Mouse (Mus musculus) olfactory bulb, adult 2 months (tissue): ENCODE measurements around the gene Dupd1.

Source experiments
- CTCF ChIP-seq: fragments of 200-500 bp; IDR thresholded peaks from 2 replicates; pipeline ENCODE4 v1.5.1; 2012; ENCODE audit warnings: low read depth, mild to moderate bottlenecking, low read length, moderate library complexity; ENCODE audit not compliant: insufficient read depth
- POLR2A ChIP-seq: fragments of 200-500 bp; IDR thresholded peaks from 2 replicates; pipeline ENCODE4 v1.6.1; 2012; ENCODE audit warnings: mild to moderate bottlenecking, low read depth, low read length, moderate library complexity; ENCODE audit not compliant: insufficient read depth

DNA sequence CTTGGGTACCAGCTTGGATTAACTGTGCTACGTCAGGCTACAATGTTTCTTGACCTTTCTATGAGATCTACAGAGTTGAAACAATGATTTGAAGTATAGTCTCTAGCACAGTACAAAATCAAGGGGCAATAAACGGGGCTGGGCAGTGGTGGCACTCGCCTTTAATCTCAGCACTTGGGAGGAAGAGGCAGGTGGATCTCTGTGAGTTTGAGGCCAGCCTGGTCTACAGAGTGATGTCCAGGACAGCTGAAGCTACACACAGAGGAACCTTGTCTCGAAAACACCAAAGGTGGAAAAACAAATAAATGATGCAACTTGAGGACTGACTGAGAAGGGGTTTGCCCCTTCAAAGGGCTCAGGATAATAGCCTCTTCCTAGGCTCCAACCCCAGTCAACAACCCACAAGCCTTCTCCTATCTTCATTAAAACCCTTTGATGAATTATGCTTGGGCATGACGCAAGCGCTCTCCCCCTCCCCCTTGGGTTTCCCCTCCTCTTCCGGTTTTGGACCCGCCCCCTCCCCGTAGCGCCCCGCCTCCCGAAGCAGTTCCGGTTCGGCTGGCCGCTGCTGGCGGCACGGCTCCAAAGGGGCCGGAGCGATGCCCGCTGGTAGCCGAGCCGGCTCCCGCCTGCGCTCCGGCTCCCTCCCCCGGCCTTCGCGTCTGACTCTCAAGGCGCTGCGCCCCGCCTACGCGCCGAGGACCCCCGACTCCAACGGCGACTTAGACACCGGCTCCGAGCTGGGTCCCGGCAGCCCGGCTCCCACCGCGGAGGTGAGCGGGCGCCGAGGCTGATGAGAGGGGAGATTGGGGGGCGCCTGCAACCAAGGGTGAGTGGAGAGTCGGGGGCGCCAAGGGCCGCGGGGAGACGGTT, 35.9 kb upstream of the Dupd1 start, which contains the start of gene Samd8:
- TF ChIP-seq POLR2A (peak; percentile 96), CTCF (no peak)
